ENCODE assay signal across 9 mouse cellular contexts in genomic region chr16:4781524-4782196, GRCm38 (mm10). TPM values are rescaled to one million over a fixed set of nuclear protein-coding genes. Genes with fewer than 3 reads are reported as not detected.
DNase-seq lines count a peak whose midpoint lies in the region.
"Had no signal": no experiment of that assay in that cellular context is flagged by ENCODE, and none has a peak within 500 bp of the region (broad histone marks: within the 10 kb centered on the region; RNA-seq: fewer than 3 reads in every experiment).

No protein-coding gene starts in this region.

- intact Hi-C loops in heart, postnatal 25 days (cut with DNase I) = no loop called here

- DNase-seq in adrenal gland, adult 2 months = peak; percentile 78
- no peak for DNase-seq in adrenal gland, postnatal 4 days (ENCODE audit: low spot score in 2 of 2)
- DNase-seq in adrenal gland, postnatal 14 days = peak; percentile 83
- DNase-seq in frontal cortex, adult 2 months (ENCODE audit: extremely low spot score in 1 of 2, low spot score in 1 of 2) = peak; percentile 61 to 91
- DNase-seq in heart, postnatal 25 days (ENCODE audit: low spot score) = peak; percentile 28
- peak; percentile 76 to 82 for DNase-seq in left cerebral cortex, adult 18-20 months (ENCODE audit: low spot score in 2 of 2)
- peak; percentile 73 to 79 for DNase-seq in right cerebral cortex, adult 2 months (ENCODE audit: low spot score in 2 of 2)
- no peak for DNase-seq in natural killer cell, adult 2 months (ENCODE audit: low spot score in 2 of 2)

RNA-seq across cellular contexts. Expression of gene Cdip1, which starts 8.4 kb away (rescaled TPM):
- 100 to 1,000 TPM; 105 to 130 TPM for total RNA-seq in adrenal gland, adult 2 months (2021)
- polyA plus RNA-seq in adrenal gland, adult 2 months (2012; rRNA removed) = 400 and 500 TPM in 2 replicates
- 100 to 1,000 TPM; 144 to 161 TPM for total RNA-seq in adrenal gland, postnatal 4 days (2021)
- total RNA-seq in adrenal gland, postnatal 14 days (2021) = 129 and 135 TPM in 2 replicates
- 187 TPM in 2 replicates for polyA plus RNA-seq in frontal cortex, adult 2 months (2012; rRNA removed)
- 10 to 100 TPM; 65.3 to 66.9 TPM for total RNA-seq in heart, postnatal 25 days (2021)
- total RNA-seq in left cerebral cortex, adult 18-20 months (2021) = 100 to 1,000 TPM; 211 to 212 TPM

RNA-seq across cellular contexts. Expression of gene 4930562C15Rik, which starts 53.6 kb away (rescaled TPM):
- not detected for total RNA-seq in adrenal gland, adult 2 months (2021)
- not detected in 2 replicates for polyA plus RNA-seq in adrenal gland, adult 2 months (2012; rRNA removed)
- under 1 TPM in 1 of 2 experiments, not detected in 1; 0.11 TPM for total RNA-seq in adrenal gland, postnatal 4 days (2021)
- total RNA-seq in adrenal gland, postnatal 14 days (2021) = not detected in 2 replicates
- polyA plus RNA-seq in frontal cortex, adult 2 months (2012; rRNA removed) = 0.08 TPM in 1 of 2 replicates, not detected in the other
- not detected for total RNA-seq in heart, postnatal 25 days (2021)
- not detected for total RNA-seq in left cerebral cortex, adult 18-20 months (2021)
- total RNA-seq: common myeloid progenitor, adult 5-6 weeks had no signal

RNA-seq across cellular contexts. Expression of gene Hmox2, which starts 55.5 kb away (rescaled TPM):
- total RNA-seq in adrenal gland, adult 2 months (2021) = 10 to 100 TPM; 87.1 to 92.8 TPM
- polyA plus RNA-seq in adrenal gland, adult 2 months (2012; rRNA removed) = 21.3 and 30.2 TPM in 2 replicates
- total RNA-seq in adrenal gland, postnatal 4 days (2021) = 100 to 1,000 TPM in 1 of 2 experiments, 10 to 100 TPM in 1; 90.9 to 103 TPM
- total RNA-seq in adrenal gland, postnatal 14 days (2021) = 93.2 and 99.1 TPM in 2 replicates
- polyA plus RNA-seq in frontal cortex, adult 2 months (2012; rRNA removed) = 95.8 and 101 TPM in 2 replicates
- total RNA-seq in heart, postnatal 25 days (2021) = 10 to 100 TPM; 73.5 to 75.5 TPM
- 10 to 100 TPM; 85.7 to 89.9 TPM for total RNA-seq in left cerebral cortex, adult 18-20 months (2021)

Comparison
In these comparisons a context has a peak if more than half of its experiments do, and no peak if none do; other contexts are left out.
1. DNase-seq: peak in adrenal gland, adult 2 months (single experiment), adrenal gland, postnatal 14 days (single experiment), frontal cortex, adult 2 months (2 of 2), heart, postnatal 25 days (single experiment), left cerebral cortex, adult 18-20 months (2 of 2) and right cerebral cortex, adult 2 months (2 of 2); none in adrenal gland, postnatal 4 days (0 of 2) and natural killer cell, adult 2 months (0 of 2).